Mouse (Mus musculus) cerebellum, adult 9-11 months (tissue): ENCODE results near the gene AW146154.
"Not testable (repeated sequence)": the region's sequence is repeated elsewhere in the genome, so short reads cannot be mapped to it uniquely, and the experiment has no call there.

Source experiments
- DNase-seq: peaks from one replicate; pipeline ENCODE4 v3.0.0; 2022

Gene AW146154

DNA sequence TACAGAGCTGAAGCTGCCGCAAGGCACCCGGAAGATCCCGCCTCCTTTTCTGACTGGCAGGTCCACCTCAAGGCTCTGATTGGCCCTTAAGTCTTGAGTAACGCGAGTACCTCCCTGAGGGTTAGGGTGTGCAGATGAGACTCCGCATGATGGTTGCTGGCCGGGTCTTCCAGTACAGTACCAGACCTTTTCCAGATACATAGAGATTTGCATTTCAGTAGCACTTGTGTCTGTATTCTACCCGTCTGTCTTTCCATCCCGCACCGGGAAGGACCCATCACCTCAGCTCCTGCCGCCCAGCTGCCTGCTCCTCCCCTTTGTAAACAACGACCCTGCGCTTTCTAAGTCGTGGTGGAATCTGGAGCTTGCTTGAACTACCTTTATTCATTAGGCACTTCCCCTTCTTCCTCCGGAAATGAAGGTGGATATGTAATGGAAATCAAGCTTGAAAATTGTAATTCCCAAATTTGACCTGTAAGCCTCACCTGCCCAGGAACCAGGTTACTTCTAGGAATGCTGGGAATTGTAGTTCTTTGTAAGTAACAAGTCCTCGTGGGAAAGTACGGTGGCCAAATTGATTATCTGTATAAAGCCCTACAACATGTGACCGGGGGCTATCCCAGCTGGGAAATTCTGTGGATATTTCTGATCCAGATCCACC is at the start of gene AW146154, which contains the start of gene Gm20449:
Gene AW146154, minus strand, starts transcription at position 502 of the 661 bp plus-strand sequence.
Gene Gm20449, minus strand, starts transcription at position 29 of the 661 bp plus-strand sequence.
- DNase-seq, result peak; percentile 98

DNA sequence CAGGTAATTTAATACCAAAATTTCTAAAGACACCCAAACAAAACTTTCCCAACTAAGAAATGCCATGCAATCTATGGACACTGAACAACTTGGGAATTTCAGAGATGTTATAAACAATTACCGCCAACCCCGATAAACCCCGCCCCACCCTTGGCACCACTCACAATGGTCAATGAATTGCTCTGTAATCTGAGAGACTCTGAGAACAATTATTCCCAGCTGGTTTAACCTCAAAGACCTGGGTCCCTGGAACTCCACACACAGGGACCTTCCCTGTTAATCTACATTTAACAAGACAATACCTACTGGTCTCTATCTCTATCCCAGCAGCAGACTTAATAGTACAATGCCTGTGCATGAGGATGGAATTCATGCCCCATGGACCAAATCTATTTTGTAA is 13.0 kb upstream of the AW146154 start:
- DNase-seq, result no peak

DNA sequence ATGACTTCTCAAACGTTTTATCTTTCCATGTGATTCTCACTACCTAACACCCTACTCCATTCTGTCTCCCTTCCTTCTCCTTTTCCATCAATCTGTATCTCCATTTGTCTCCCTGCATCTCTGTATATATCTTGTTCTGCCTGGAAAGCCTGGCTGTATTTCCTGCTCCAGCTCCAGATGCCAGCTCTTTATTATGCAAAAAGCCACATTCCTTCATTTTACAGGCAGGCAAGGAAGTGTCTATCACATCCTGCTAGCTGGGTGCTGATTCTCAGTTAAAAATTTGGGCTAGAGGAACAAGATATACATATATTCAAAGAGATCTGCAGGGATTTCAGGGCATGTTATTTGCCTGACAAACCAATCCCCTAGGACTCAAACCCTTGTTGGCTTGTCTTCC is 12.5 kb upstream of the AW146154 start:
- DNase-seq, result no peak

DNA sequence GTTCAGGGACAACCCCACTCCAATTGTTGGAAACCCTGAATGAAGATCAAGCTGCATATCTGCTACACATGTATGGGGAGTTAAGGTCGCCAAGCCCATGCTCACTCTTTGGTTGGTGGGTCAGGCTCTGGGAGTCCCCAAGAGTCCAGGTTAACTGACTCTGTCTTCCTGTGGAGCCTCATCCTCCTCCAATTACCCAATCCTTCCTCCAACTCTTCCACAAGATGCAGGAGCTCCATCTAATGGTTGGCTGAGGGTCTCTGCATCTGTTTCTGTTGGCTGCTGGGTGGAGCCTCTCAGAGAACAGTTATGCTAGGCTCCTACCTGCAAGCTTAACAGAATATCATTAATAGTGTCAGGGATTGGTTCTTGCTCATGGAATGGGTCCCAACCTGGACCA is 2.7 kb upstream of the AW146154 start:
- peak; percentile 42 for DNase-seq

DNA sequence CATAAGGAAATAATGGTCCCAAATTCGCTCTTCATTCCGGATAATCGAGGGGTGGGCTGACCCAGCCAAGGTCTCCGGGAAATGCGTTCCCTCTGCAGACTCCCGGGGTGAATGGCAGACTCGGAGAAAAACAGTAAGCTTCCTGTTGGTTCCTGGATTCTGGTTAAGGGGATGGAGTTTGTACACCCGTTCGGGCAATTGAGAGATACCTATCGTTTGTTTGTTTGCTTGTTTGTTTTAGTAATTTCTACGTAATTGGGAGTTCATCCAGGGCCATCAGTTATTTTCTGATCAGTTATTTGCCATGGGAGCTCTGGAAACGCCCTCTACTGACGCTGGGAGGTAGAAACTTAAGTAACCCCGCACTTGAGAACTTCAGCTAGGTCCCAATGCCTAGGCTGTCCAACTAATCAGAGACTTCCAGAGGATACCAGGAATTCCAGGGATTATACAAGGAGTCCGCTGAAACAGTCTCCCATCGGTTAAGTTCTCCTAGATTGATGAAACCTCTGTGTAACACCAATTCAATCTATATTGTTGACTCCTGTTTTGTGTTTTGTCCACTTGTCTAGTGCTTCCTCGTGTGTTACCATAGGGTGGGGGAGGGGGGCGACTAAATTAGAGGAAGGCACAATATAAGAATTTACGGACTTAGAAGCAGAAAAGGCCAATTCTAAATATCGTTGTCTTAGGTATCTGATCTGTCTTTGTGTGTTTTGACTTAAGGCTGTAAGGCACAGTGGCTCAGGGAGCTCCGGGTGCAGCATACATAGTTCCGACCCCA is 653 bp upstream of the AW146154 start:
- DNase-seq, result peak; percentile 77

DNA sequence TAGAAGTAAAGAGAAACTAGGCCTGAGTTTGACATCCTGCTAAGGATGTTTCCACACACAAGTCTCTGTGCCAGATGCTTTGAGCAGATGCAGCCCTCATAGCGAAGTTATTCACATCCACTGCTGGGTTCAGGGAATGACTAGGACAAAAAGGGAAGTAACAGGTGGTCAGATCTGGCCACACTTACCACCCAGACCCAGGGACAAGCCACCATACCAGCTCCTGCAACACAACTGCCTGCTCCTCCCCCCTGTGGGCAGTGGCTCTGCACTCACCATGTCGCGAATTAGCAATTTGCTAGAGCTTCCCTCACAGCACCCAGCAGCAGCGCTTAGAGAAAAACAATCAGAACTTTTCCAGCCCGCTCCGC is 687 bp downstream of the AW146154 start:
- DNase-seq, result not testable (repeated sequence)

DNA sequence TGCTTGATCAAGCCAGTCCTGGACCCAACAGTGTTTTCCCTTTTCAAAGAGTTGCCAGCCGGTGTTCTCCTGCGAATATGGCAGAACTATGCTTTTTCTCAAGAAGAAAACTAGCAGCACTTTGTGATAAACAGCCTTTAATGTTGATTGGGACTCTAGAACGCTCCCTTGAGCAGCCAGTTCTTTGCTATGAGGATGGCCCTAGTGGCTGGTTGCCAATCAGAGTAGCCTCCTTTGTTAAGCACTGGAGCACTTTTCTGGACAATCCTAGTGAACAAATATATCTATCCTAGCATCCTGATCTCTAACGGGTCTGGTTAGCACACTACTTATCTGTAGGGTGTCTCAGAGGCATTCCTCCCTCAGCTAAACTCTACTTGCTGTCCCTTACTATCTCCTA is 1.2 kb downstream of the AW146154 start:
- DNase-seq, result peak; percentile 59

DNA sequence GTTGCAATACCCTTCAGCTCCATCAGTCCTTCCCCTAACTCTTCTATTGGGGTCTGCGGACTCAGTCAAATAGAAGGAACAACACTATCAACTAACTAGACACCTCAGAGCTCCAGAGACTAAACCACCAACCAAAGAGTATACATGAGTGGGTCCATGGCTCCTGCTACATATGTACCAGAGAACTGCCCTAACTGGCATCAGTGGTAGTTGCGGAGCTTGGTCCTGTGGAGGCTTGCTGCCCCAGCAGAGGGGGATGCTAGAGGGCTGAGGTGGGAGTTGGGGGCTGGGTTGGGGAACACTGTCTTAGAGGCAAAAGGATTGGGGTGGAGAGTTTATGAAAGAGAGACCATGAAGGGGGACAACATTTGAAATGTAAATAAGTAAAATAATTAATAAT is 1.8 kb downstream of the AW146154 start:
- DNase-seq, result peak; percentile 50

DNA sequence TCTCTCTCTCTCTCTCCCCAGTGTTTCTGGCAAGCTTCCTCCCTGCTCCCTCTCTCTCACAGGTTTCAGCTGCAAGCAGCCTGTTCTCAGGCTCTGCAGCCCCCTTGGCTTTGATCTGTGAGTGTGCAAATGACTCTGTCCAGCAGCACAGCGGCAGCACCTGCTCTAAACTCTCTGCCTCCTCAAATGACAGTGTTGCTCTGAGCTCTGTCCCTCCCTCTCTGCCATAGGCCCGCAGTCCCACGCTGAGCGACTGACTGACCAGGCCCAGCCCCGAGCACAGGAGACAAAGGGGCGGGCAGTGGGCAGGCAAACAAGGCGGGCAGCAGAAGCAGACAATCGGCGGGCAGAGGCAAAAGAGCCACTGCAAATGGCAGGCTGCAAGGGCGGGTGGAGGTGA is 47.8 kb downstream of the AW146154 start:
- no peak for DNase-seq

DNA sequence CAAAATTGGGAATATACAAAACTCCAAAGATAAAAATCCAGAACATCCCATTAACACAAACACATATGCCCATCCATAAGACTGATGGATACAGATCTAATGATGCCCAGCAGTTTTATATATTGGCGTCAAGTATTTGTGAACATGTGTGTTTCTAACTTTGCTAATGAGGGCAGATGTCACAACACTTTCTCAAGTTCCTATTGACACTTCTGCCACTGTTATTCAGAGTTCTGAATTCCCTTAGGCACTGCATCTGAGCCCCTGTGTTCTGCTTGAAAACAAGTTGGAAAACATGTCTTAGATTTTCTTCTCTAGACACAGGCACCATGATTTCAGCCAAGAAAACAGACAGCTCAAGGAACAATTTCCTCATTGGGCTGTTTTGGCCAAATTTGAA is 51.1 kb downstream of the AW146154 start, which contains the start of gene Vmn2r57:
Gene Vmn2r57, minus strand, starts transcription at position 101 of the 400 bp plus-strand sequence.
- DNase-seq, result not testable (repeated sequence)
